Mouse (Mus musculus): ENCODE results near the gene Cacna2d1.

Cacna2d1 gene

DNA sequence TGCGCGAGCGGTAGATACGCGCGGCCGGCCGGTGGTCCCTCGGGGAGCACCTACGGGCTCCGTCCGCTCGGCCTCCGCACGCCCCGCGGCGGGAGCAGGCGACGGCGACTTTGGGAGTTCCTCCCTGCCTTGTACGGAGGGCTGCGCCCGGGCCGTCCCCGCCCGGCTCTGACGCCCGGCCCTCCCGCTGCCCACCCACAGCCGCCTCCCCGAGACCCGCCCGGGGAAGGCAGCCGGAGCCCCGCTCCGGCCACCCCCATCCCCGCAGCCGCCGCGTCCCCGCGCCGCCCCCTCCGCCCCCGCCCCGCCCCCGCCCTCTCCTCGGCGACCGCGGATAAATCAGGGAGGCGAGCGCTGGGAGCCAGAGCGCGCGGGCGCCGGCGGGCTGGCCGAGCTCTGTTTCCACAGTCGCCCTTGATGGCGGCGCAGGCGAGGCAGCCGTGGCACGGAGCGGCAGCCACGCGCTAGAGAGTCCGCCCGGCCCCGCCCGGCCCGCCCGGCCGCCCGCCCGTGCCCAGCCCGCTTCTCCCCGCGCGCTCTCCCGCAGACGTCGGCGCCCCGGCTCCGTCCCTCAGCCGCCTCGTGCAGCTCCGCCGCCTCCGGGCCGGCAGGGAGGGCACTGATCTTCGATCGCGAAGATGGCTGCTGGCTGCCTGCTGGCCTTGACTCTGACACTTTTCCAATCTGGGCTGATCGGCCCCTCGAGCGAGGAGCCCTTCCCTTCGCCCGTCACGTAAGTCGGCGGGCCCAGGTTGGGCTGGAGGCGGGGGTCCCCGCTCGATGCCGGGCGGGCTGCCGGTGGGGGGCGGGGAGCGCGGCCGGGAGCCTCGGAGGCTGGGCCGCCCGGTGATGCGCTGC, at the start of gene Cacna2d1:
TSS of gene Cacna2d1 (plus strand) at position 316 of the 858 bp plus-strand sequence.
- DNase-seq (ENCODE audit: low spot score in 2 of 2): no peak

DNA sequence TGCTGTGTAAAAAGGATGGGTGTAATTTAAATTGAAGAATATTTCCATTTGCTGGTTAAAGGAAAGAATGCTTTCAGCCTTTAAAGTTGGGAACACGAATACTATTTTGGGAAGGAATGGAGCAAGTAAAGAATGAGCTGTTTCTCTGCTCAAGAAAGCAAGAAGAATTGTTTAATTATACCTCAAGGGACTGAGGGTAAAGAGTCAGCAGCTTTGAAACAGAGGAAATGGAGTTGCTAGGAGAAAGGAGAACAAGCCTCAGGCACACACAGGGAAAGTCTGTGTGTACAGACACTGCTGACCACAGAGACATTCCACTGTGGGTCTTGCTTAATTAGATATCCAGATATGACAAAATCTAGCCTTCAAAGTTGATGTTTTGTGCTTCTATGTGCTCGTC, 39.4 kb upstream of the Cacna2d1 start:
- no peak for DNase-seq (ENCODE audit: low spot score in 2 of 2)

DNA sequence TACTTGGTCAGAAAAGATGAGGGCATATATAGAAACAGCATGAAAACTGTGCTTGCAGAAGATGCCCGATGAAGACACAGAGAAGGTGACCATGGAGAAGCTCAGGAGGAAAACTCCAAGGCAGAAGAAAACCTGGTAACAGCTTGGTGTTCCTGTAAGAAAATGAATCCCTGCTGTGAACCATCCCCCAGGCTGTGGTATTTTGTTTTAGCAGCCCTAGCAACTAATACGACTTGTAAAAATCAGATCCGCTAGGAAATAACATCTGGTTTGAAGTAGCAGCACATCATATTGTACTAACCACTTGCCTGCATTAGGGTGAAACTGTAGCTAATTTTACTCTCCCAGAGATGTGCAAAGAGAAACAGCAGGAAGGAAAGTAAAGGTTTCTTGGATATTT, 37.8 kb upstream of the Cacna2d1 start:
- no peak for DNase-seq (ENCODE audit: low spot score in 2 of 2)

- no peak for DNase-seq (ENCODE audit: low spot score in 2 of 2)
These were observed 28.0 kb upstream of the Cacna2d1 start for GRCm38 (mm10) chr5:15906446-15906845.

DNA sequence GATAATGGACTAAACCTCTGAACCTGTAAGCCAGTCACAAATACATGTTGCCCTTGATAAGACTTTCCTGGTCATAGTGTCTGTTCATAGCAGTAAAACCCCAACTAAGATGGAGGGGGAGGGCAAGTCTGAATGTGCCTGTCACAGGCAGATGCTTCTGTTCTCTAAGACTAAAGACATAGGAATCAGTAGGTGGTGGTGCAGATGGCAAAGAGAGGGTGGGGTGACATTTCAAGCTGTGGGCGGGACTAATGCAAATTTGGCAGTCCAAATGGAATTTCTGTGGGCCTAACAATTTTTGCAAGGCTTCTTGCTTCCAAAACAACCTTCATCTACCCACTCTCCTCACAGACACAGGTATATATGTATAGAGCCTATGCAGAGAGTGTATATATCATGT, 19.6 kb upstream of the Cacna2d1 start:
- no peak for DNase-seq (ENCODE audit: low spot score in 2 of 2)

DNA sequence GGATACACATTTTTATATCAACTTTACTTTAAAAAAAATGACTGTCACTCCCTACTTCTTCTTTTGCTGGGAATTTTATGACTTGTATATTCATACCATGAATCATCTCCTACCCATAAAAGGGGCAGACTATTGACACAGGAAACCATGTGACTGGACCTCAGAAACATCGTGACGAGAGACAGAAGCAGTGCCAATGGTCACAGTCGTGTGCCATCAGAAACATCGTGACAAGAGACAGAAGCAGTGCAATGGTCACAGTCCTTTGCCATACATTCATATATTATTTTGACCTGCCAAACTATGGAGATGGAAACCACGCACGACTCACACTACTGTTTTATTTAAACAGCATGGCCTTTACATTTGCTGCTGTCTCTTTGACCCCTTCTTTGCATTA, 6.0 kb upstream of the Cacna2d1 start:
- DNase-seq (ENCODE audit: low spot score in 2 of 2): no peak

GRCm38 (mm10) chr5:15933017-15933416, 1.5 kb upstream of the Cacna2d1 start:
- no peak for DNase-seq (ENCODE audit: low spot score in 2 of 2)

DNA sequence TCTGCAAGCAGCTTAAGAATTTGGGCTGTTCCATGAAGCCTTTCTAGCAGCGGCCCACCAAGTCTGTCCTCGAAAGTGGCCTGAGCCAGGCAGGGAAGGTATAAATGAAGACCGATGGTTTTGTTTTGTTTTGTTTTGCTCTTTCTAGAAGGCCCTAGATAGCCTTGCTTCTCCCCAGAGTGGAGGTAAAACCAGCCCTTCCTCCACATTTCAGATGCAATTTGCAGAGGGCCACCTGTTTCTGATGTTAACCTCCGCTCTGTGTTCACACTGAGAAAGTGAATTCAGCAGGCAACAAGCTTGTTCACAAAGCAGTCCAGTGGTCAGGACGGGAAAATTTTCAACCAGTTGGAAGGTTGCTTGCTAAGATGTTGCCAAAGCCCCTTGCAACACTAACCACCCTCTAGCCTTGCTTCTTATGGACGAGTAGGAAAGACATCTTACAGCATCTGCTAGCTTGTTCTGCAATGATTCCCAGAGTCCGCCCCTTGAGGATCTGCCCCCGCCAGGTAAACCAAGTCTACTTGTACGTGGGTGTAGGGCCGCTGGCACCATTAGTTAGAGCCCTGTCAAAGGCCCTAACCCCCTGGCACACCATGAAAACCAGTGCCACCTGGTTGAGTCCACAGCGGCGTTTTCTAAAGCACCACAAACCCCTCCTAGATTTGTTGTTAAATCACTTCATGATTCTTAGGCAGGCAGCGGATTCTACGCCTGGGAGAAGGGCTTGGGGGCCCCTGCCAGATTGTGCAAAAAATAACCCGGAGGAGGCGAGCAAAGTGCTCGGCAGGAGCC, 713 bp upstream of the Cacna2d1 start:
- DNase-seq (ENCODE audit: low spot score in 2 of 2): no peak

GRCm38 (mm10) chr5:15935234-15935728, 790 bp downstream of the Cacna2d1 start:
- no peak for DNase-seq (ENCODE audit: low spot score in 2 of 2)

DNA sequence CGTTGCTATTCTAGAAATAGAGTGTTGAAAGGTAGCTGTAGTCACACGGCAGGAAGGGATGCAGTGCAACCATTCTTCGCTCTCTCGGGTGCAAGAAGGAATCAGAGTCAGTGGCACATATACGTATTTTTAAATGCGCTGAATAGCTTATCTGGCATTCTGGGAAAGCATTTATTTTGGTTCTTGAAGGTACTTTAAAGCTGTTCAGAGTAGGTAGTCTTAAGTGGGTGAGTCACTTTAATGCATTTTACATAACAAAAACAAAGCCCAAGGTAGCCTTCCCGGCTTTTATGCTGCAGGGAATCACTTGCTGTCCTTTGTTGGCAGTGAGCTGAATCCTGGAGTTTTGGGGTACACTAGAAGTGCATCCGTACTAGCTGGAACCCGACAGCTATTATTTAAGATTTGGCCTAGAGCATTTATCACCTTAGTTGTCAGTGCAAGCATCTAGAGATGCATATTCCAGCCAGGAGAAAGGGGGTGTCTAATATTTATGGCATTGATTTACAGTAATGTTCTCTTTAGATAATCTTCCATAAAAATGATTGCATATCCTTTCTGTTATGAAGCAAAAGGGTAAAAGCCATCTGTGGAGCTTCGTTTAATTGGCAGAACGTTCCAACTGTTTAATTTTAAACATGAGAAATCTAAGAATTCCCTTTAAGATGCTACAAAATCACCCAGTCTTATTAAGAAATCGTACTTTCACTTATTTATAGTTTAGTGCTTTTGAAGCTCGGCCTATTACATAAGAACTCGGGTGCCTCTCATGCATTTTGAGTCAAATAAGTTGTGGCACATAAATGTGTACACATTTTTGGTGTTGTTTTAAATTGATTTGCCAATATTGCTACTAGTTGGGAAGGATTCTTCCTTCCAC, 1.6 kb downstream of the Cacna2d1 start:
- DNase-seq (ENCODE audit: low spot score in 2 of 2): no peak

DNA sequence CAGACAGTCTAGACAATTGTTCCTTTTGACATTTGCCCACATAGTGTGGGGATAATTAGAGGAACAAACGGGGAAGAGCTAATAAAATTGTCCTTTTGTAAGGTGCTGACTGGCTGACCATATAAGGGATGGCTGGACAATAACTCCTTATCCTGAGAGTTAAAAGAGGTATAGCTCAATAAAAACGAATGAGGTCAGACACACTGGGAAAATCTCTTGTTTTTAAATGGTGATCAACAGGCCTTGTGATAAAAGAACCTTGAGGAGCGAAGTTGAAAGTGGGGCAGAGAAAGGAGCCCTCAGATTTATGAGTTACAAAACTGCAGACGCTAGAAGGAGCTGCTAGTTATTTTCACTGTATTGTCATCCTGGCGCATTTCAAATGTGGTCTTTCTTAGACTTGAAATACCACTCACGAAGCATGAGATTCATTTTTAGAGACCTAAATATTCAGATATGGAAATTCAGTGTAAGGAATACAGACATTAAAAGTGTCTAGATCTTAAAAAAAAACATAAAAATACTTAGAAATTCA, 6.8 kb downstream of the Cacna2d1 start:
- no peak for DNase-seq (ENCODE audit: low spot score in 2 of 2)

GRCm38 (mm10) chr5:15942051-15942450, 7.6 kb downstream of the Cacna2d1 start:
- no peak for DNase-seq (ENCODE audit: low spot score in 2 of 2)

DNA sequence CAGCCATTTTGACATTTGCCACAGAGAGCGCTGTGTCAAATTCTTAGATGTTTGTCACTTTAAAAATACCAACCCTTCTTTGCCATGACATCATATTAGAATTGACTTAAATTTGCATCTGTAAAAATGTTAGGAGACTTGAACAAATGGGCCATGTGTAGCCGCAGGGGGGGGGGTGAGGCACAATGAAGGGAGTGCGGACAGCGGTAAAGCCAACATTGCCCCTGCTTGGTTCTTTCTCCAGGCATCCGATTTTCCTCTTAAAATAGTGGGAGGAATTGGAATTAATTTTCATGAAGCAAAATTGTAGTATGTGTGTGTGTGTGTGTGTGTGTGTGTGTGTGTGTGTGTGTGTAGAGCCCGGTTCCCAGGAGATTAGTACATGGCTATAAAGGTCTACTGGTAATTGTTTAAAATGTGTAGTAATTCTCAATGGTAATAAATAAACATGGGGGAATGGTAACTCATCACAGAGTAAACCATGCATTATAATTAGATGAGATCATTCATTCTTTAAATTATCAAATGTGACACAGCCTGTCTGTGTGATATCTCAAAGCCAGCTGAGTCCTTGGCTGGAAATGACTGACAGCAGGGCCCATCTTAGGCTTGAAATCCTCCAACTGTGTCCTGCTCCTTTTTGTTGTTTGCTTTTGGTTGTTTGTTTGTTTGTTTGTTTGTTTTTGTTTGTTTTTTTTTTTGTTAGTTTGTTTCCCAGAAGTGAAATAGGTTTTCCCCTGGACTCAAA, 14.0 kb downstream of the Cacna2d1 start:
- DNase-seq (ENCODE audit: low spot score in 2 of 2): no peak

DNA sequence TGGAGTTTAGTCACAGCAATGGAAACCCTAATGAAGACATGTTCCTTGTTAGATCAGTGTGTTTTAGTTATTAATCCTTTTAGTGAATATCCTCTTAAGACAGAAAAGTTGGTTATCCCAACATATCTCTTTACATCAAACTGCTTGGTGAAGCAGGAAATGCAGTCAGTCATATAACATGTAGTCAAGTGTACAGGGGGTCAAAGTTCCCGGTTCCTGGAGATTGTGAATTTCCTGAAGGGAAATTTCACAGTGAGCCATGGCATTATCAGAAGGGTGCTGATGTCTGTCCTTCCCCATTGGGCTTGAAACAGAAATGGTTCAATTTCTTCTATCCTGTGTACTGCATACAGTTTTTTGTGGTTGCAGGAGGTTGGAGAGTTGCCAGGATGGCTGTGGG, 25.3 kb downstream of the Cacna2d1 start:
- DNase-seq (ENCODE audit: low spot score in 2 of 2): no peak

DNA sequence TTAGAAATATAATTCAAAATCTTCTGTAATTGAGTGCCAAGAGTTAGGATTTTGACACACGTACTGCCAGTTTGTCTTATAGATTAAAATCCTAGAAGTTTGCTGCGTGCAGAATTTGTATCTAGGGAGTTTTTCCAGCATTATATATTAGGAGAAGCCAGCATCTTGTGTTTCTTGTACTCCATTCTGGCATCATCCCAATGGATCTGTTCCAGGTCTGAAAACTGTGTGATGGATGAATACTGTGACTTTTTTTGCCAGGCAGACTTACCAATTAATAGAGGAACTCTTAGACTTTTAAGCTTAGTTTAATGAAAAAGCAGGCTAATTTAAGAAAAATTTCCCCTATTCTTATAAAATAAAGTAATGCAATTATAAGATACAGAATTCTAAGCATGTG, 27.4 kb downstream of the Cacna2d1 start:
- DNase-seq (ENCODE audit: low spot score in 2 of 2): no peak

GRCm38 (mm10) chr5:15966888-15967287, 32.4 kb downstream of the Cacna2d1 start:
- no peak for DNase-seq (ENCODE audit: low spot score in 2 of 2)

DNA sequence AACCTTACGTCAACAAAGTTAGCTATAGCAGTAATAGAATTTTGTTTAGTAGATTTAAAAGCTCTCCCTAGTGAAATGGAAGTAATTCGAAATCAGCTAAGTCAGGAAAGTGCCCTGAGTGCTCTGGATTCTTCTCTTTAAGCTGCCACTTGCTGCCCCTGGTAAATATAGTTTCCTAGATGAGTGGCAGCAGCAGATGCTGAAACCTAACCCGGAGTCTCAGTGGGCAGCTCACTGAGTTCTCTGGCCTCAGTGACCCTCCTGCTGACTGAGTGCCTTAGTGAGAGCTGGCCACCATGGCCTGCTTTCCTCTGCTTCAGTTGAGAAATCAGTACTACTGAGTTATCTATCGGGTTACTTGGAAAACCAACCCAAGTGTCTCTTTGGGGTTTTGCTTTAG, 37.3 kb downstream of the Cacna2d1 start:
- DNase-seq (ENCODE audit: low spot score in 2 of 2): no peak

DNA sequence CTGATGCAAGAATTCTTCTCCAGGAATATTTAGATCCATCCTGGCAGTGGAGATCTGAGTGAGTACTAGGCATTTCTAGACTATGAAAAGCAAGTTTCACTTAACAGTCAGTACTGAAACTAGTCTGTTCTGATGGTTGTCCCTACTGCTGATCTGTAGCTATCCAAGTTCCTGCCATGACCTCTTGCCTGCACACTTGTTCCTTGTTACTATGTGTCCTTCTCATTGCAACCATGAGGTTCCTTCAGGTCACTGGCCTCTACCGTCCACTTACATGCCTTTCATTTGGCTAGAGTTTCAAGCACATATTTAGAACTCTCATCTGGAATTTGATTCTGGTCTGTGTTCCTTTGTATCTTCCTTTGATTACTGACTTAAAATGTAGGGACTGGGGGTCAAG, 37.9 kb downstream of the Cacna2d1 start:
- no peak for DNase-seq (ENCODE audit: low spot score in 2 of 2)

DNA sequence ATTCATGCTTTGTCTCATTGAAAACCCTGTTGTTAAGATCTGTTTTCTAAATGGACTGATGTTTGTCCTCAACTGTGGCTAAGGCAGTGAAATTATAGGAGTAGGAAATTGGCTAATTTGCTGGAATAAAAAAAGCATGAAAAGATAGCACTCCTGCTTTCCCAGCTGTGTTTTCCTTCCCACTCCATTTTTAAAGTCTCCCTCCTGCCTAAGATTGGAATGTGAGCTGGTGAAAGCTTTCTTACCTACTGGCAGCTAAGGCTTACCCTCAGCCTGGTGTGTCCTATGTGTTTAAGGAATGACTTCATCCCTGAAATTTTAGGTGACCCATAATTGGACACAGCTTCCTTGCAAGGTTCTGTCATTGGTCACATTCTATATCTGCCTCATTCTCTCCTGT, 40.2 kb downstream of the Cacna2d1 start:
- no peak for DNase-seq (ENCODE audit: low spot score in 2 of 2)

- DNase-seq (ENCODE audit: low spot score in 2 of 2): no peak
These were observed 44.7 kb downstream of the Cacna2d1 start for GRCm38 (mm10) chr5:15979225-15979624.

DNA sequence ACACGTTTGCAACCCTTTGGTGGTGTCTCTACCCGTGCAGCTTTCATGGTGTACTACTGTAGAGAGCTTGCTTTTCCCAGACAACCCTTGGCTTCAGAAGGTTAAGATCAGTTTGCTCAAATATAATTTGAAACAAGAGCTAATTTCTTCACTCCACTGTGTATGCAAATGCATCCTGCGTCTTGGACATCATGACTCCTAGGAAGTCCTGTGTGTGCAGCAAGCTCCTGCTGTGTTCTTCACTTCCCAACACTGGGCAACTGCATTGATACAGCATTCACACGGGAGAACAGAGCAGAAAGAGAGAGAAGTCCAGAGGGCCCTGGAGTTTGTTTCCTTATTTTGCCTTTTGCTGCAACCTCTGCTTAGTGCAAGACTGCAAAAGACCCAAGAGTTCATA, 48.1 kb downstream of the Cacna2d1 start:
- no peak for DNase-seq (ENCODE audit: low spot score in 2 of 2)

Measured in spleen, postnatal 4 days (tissue).